Mouse (Mus musculus) intestine, embryonic 15.5 days (tissue): ENCODE data around the gene Klf3. TPM values are rescaled to one million over a fixed set of nuclear protein-coding genes. Genes with fewer than 3 reads are reported as not detected.

ENCODE experiments used
- ATAC-seq: fragments of 200-750 bp; cut with Nextera tagmentation; 2 replicates; pipeline ENCODE4 v1.8.0; 2017; ENCODE audit warnings: moderate TSS enrichment, moderate library complexity
- H3K27ac ChIP-seq: fragments of 300-500 bp; sonication (generic); 2 replicates; pipeline ENCODE4 v1.5.1; 2015; ENCODE audit warnings: mild to moderate bottlenecking, inconsistent platforms
- H3K27me3 ChIP-seq: fragments of 300-500 bp; sonication (generic); replicated peaks from 2 replicates; pipeline ENCODE4 v1.6.1; 2015; ENCODE audit warnings: inconsistent platforms
- H3K36me3 ChIP-seq: fragments of 300-500 bp; sonication (generic); 2 replicates; pipeline ENCODE4 v1.6.1; 2015; ENCODE audit warnings: inconsistent platforms
- H3K4me1 ChIP-seq: fragments of 300-500 bp; sonication (generic); replicated peaks from 2 replicates; pipeline ENCODE4 v1.6.1; 2015; ENCODE audit warnings: inconsistent platforms
- H3K4me2 ChIP-seq: fragments of 300-500 bp; sonication (generic); replicated peaks from 2 replicates; pipeline ENCODE4 v1.6.1; 2015; ENCODE audit warnings: mild to moderate bottlenecking, inconsistent platforms
- H3K4me3 ChIP-seq: fragments of 300-500 bp; sonication (generic); replicated peaks from 2 replicates; pipeline ENCODE4 v1.5.1; 2015; ENCODE audit warnings: inconsistent platforms
- H3K9ac ChIP-seq: fragments of 300-500 bp; sonication (generic); 2 replicates; pipeline ENCODE4 v1.6.1; 2015; ENCODE audit warnings: inconsistent platforms
- H3K9me3 ChIP-seq: fragments of 300-500 bp; sonication (generic); 2 replicates; pipeline ENCODE4 v1.6.1; 2016; ENCODE audit warnings: inconsistent platforms
- WGBS: fragments of 180-500 bp; shearing (Covaris S2); methylation state at CpG from one replicate; pipeline ENCODE4 v1.1.7; 2015; 5-methylcytosine and 5-hydroxymethylcytosine counted together
- polyA plus RNA-seq: library from polyadenylated mRNA; unstranded; fragments of >200 nt; fragmentation: Nextera tagmentation; extraction: Ambion mirVana; gene quantifications from 2 replicates; pipeline ENCODE4 v1.2.1, GENCODE M21; 2015

Klf3 gene
- polyA plus RNA-seq, 1 experiment from 2014 or later: 87.6 TPM

DNA sequence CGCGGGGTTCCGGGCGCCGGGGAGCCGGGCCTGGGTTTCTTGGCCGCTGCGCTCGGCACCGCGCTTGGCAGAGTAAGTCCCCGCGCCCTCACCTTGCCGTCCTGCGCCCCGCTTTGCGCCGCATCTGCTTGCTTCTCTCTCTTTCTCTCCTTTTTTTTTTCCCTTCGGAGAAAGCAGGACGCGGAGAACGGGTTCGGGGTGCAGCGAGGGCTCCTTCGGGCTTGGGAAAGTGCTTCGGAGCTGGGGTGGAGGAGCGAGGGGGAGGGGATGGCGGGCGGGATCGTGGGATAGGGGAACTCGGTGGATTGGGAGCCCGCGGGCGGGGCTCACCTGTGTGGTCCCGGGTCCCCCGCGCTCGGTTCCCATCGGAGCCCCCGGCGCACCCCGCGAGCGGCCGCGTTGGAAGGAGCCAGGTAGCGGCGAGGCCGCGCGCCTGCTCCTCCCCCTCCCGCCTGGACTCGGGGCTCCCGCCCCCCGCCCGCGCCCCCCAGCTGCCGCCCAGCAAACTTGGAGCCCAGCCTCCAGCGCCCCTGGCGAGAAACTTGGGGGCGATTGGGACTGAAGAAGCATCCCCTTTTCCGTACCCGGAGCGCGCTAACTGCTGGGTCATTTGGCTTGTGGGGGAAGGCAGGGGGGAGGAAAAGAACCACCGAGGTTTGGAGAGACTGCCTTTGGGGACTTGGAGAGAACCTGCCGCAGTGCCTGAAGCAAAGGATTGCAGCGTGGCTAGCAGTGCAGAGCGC is 703 bp downstream of the Klf3 start:
- peaks cover 15% of the 10 kb centered on the region for H3K4me1 ChIP-seq
- no peaks in the 10 kb centered on the region for H3K9me3 ChIP-seq
- peak overlapping the region; percentile 99 for H3K27ac ChIP-seq
- peak overlapping the region; percentile 97 for H3K9ac ChIP-seq
- no peaks in the 10 kb centered on the region for H3K36me3 ChIP-seq
- no peaks in the 10 kb centered on the region for H3K27me3 ChIP-seq
- H3K4me2 ChIP-seq: peak overlapping the region; percentile 87
- WGBS: under 1% methylated on average over 57 of the region's 69 CpGs
- H3K4me3 ChIP-seq: peak overlapping the region; percentile 84
- ATAC-seq: no peak

DNA sequence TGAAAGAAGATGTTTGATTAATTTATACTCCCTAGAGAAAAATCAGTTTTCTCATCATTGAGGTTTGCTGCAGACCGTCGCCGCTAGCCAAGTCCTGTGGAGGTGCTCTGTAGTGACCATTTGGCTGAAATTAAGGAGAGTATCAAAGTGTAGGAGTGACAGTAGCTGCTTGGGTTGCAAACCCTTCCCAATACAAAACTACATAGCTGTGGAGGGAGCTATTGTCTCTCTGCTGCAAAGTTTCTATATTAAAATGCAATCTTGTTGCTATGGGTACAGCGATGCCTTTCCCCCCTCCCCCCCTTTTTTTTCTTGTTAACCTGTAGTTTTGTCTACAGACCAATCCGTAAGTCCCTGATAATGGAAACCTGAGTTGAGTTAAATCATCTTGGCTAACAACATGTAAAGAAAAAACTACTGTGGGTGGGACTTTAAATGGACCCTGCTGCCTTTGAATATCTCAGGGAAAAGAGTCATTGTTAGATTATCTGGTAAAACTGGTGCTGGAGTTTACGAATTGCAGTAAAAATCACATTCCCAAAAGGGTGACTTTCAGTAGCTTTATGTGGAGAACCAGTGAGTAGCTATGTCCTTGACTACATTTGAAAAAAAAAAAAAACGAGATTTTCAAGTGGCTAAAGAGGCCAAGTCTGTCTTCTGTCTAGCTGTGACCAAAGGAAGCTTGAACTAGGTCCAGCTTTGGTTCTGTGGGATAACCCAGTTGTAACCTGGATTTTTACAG is 2.1 kb downstream of the Klf3 start:
- no peaks in the 10 kb centered on the region for H3K27me3 ChIP-seq
- peak overlapping the region; percentile 42 for H3K4me3 ChIP-seq
- H3K9me3 ChIP-seq: no peaks in the 10 kb centered on the region
- no peak for ATAC-seq
- peak overlapping the region; percentile 68 for H3K4me2 ChIP-seq
- peak overlapping the region; percentile 59 for H3K9ac ChIP-seq
- no peaks in the 10 kb centered on the region for H3K36me3 ChIP-seq
- 6% methylated on average over 7 of the region's 7 CpGs for WGBS
- peaks cover 30% of the 10 kb centered on the region for H3K4me1 ChIP-seq
- H3K27ac ChIP-seq: peak overlapping the region; percentile 91

DNA sequence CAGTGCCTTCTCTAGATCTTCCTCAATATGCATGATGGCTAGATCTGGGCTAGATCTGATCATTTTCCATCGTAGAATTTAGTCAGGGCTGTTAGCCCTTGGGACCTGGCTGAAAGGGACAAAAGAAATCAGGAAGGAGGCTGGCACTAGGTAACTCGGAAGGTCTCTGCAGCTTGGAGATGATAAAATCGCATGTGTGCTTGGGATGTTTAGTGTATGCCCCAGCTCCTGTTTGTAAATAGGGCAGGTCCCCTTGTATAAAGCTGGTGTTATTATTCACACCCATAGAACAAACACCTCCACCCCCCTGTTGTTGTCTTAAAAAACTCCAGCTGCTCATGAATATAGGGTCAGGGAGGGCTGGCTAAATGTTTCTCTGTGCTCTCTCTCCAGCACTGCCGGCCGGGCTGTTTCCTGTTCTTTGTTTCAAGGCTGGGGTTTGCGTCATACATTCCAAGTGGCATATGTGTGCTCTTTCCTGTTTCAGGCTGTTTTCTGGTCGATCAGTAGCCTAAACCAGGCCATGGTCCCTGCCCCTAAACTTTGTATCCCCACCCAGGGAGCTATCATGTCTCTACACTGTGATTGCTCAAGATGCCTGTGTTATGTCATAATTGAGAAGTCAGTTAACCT is 2.8 kb downstream of the Klf3 start:
- H3K9ac ChIP-seq: peak overlapping the region; percentile 59
- no peaks in the 10 kb centered on the region for H3K27me3 ChIP-seq
- no peaks in the 10 kb centered on the region for H3K9me3 ChIP-seq
- H3K4me2 ChIP-seq: peak overlapping the region; percentile 68
- H3K4me3 ChIP-seq: peak overlapping the region; percentile 42
- H3K36me3 ChIP-seq: no peaks in the 10 kb centered on the region
- peak overlapping the region; percentile 91 for H3K27ac ChIP-seq
- 1% methylated on average over 7 of the region's 7 CpGs for WGBS
- H3K4me1 ChIP-seq: peaks cover 36% of the 10 kb centered on the region
- ATAC-seq: peak; percentile 5; the same call in 1 of the 2 replicates

DNA sequence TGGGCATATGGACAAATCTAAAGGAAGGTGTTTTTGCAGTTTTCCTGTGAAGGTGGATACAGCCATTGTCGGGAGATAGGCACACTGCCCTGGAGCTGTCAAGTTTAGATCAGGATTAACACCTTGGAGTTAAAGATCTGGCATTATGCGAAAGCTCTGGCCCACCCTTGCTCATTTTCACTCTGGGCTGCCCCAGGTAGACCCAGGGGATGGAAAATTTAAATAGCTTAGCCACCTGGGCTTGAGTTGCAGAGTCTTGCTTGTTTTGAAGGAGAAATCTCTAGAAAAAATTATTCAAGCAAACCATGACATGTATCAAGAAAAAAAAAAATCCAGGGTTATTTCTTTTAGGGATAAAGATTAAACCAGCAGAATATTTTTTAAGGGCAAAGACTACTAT is 3.4 kb downstream of the Klf3 start:
- H3K4me1 ChIP-seq: peaks cover 43% of the 10 kb centered on the region
- no peaks in the 10 kb centered on the region for H3K27me3 ChIP-seq
- 18% methylated on average over 2 of the region's 2 CpGs for WGBS
- peak overlapping the region; percentile 68 for H3K4me2 ChIP-seq
- no peaks in the 10 kb centered on the region for H3K9me3 ChIP-seq
- H3K9ac ChIP-seq: 0 out of 2 replicates have a peak overlapping the region, but pooled peaks have one; percentile 13
- H3K27ac ChIP-seq: peak overlapping the region; percentile 91
- no peaks in the 10 kb centered on the region for H3K36me3 ChIP-seq
- peak overlapping the region; percentile 42; the same call in 1 of the 2 replicates for H3K4me3 ChIP-seq
- no peak for ATAC-seq

DNA sequence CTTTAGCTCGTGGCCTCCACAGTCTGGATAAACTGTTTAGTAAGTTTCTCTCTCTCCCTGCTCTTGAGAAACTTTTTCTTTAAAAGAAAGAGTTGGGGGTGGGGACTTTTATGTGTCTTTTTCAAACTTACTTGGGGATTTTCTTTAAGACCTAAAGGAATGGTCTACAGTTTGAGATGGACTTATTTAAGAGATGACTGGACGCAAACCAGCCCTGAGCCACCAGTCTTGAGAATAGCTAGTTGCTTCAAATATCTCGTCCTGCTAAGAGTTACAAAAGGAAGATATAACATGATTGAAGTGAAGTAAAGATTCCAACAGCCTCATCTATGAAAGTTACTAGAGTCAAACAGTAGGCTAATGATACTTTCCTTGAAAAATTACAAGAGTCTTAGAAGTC is 4.0 kb downstream of the Klf3 start:
- H3K9me3 ChIP-seq: no peaks in the 10 kb centered on the region
- no peaks in the 10 kb centered on the region for H3K27me3 ChIP-seq
- WGBS: 36% methylated on average over 3 of the region's 3 CpGs
- H3K36me3 ChIP-seq: no peaks in the 10 kb centered on the region
- no peak overlapping the region for H3K27ac ChIP-seq
- peaks cover 48% of the 10 kb centered on the region for H3K4me1 ChIP-seq
- no peak for ATAC-seq
- no peak overlapping the region for H3K9ac ChIP-seq
- H3K4me3 ChIP-seq: no peak overlapping the region
- peak overlapping the region; percentile 68; the same call in 1 of the 2 replicates for H3K4me2 ChIP-seq

DNA sequence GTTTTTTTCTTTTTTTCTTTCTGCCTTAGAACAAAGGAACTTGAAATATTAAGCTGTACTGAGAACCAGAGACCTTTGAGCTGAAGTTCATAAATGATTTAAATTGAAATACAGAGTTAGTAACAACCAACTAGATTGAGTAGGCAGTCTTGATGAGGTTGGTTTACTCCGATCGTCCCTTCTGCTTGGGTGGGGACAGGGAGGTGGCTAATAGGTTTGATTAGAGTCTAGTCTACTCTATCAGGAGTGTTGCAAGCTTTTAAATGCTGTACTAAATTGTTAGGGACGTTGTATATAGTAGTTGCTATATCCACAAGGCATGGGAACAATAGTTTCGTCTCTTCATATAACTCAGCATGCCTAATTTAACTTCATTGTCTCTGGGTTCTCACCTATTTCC is 4.4 kb downstream of the Klf3 start:
- Histone ChIP-seq H3K4me3 (peak overlapping the region; percentile 16), H3K4me1 (peaks cover 53% of the 10 kb centered on the region), H3K9me3 (no peaks in the 10 kb centered on the region), H3K4me2 (peak overlapping the region; percentile 68), H3K9ac (no peak overlapping the region; the same call in 1 of the 2 replicates), H3K36me3 (no peaks in the 10 kb centered on the region), H3K27ac (peak overlapping the region; percentile 75), H3K27me3 (no peaks in the 10 kb centered on the region)
- 34% methylated on average over 4 of the region's 4 CpGs for WGBS
- no peak for ATAC-seq

DNA sequence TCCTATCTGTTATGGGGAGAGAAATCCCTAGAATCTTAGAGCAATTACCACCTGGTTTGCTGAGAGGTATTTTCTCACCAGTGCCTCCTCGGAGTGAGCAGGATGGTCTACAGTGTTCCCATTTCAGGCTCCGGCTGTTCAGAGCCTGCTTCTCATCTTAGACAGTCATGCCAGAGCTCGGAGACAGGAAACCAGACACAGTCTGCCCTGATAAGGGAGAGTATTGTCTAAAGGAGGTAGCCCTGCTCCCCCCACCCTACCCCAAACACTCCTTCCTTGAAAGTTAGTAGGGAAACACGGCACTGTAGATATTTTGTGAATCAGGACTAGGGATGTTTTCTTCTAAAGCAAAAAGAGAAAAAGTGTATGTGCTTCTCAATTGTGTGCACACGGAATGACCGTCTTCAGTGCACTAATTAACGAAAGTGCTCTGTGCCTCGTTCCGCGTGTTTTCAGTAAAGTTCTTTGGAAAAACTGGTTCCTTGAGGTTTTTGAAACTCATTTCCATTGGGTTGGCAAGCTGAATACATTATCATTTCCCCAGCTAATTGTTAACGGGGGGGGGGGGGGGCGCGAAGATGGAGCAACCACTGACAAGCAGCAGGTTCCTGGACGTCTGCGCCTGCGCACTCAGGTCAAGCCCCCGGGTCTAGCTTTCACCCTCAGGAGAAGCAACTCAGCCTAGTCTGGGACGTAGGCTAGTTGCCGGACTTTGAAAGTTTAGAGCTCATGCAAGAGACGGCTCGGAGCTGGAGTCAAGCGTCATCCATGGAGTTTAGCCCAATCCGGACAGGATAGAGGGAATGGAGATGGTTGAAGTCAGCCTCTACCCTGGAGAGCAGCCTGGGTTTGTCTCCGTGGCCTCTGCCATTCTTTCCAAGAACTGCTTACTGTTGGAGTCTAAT is 5.2 kb downstream of the Klf3 start:
- Histone ChIP-seq H3K9ac (no peak overlapping the region; the same call in none of the 2 replicates), H3K27ac (peak overlapping the region; percentile 75), H3K4me1 (peaks cover 58% of the 10 kb centered on the region), H3K4me2 (peak overlapping the region; percentile 68), H3K9me3 (no peaks in the 10 kb centered on the region), H3K36me3 (no peaks in the 10 kb centered on the region), H3K27me3 (no peaks in the 10 kb centered on the region), H3K4me3 (peak overlapping the region; percentile 16)
- WGBS: 45% methylated on average over 24 of the region's 24 CpGs
- no peak for ATAC-seq

DNA sequence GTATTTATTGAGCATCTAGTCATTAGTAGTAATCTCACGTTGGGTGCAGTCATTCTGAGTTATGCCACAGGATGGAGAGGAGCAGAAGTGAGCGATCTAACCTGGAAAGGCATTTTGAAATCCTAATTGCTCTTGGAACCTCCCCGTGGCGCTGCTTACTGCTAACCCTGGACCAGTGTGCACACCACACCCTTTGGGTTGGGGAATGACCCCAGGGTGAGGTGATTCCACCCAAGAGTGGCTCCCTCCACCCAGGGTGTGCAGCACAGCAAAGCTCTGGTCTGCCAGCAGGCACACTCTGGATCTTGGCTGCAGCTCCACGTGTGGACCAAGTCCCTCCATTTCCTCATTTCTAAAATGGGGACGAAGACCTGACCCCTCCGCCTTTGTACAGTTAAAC is 6.1 kb downstream of the Klf3 start:
- Histone ChIP-seq H3K27ac (peak overlapping the region; percentile 75; the same call in 1 of the 2 replicates), H3K9ac (no peak overlapping the region), H3K27me3 (no peaks in the 10 kb centered on the region), H3K36me3 (no peaks in the 10 kb centered on the region), H3K4me2 (peak overlapping the region; percentile 68; the same call in 1 of the 2 replicates), H3K4me1 (peaks cover 67% of the 10 kb centered on the region), H3K9me3 (no peaks in the 10 kb centered on the region), H3K4me3 (no peak overlapping the region)
- 67% methylated on average over 7 of the region's 7 CpGs for WGBS
- ATAC-seq: no peak

DNA sequence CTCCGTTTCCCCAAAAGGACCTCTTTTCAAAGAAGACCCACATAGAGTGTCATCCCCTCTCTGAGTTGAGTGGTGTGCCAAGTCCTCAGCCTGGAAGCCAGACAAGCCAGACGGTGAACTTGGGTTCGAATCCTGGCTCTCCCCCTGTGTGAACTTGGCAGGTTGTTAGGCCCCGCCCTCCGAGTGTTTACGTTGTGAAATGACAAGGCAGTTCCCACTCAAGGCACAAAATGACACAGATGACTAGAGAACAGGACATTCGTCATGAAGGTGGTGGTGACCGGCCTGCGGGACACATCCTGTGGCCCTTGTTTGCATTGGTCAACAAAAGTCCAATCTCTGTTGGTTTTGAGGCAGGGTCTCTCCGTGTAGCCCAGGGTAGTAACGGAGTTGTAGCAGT is 6.7 kb downstream of the Klf3 start:
- Histone ChIP-seq H3K4me3 (no peak overlapping the region), H3K27ac (peak overlapping the region; percentile 89), H3K9me3 (no peaks in the 10 kb centered on the region), H3K36me3 (no peaks in the 10 kb centered on the region), H3K4me1 (peaks cover 70% of the 10 kb centered on the region), H3K9ac (no peak overlapping the region), H3K27me3 (no peaks in the 10 kb centered on the region), H3K4me2 (peak overlapping the region; percentile 56)
- WGBS: 73% methylated on average over 11 of the region's 11 CpGs
- ATAC-seq: no peak

DNA sequence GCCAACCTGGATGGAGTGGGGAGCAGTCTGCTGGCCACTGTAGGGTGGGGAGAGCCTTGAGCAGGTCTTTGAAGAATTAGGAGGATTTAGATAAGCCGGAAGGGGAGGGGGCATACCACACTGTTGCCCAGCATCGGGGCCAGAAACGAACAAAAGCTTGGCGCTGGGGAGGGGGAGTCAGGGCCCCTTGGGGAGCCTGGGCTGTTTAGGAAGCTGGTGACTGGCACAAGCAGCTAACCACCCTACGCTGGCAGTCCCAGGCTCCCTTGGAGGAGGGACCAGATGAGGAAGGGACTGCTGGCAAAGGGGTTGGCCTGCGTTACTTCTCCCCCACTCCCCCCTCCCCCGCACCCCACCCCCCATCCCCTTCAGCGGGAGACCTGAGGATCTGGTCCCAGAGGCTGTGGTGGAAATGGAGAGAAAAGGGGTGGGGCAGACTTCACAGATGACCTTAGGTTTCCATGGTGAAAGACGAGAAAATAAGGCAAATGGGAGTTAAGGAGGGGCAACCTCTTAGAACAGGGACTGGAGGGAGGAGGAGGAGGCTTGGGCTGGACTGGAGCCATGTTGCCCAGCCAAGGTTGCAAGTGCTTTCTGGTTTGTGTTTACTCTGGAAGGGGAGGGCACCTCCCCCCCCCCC is 7.8 kb downstream of the Klf3 start:
- Histone ChIP-seq H3K9ac (peak overlapping the region; percentile 24), H3K27me3 (no peaks in the 10 kb centered on the region), H3K4me2 (peak overlapping the region; percentile 56), H3K9me3 (no peaks in the 10 kb centered on the region), H3K36me3 (no peaks in the 10 kb centered on the region), H3K4me1 (peaks cover 81% of the 10 kb centered on the region), H3K4me3 (0 out of 2 replicates have a peak overlapping the region, but pooled peaks have one; percentile 13), H3K27ac (peak overlapping the region; percentile 89)
- WGBS: 8% methylated on average over 9 of the region's 9 CpGs
- ATAC-seq: peak; percentile 54

DNA sequence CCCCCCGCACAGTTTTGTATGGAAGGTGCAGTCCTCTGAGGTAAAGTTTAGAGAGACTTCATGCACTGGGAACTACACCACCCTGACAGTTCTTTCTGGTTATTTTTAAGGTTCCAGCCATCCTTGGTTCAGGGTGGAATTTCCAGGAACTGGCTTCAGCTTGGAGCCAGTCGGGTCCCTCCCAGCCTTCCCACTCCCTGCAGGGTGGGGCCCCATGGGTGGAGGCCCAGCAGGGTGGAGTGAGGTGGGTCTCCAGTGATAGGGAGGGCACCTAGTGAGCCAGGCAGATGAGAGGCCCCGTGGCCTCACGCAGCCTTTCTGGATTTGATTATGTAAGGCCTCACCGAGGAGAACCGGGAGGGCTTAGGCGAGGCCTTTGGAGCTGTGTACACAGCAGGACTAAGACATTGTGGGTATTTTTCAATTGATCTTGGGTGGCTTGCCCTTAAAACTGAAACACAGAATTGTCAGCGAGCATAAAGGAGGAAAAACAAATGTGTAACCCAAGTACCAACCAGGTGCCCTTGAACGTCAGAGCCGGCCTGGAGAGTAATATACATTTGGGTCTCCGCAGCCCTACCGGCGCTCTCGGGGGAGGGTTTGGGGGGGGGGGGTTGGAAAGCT is 8.4 kb downstream of the Klf3 start:
- H3K4me3 ChIP-seq: 0 out of 2 replicates have a peak overlapping the region, but pooled peaks have one; percentile 13
- no peaks in the 10 kb centered on the region for H3K36me3 ChIP-seq
- WGBS: 5% methylated on average over 14 of the region's 14 CpGs
- H3K27me3 ChIP-seq: no peaks in the 10 kb centered on the region
- H3K9me3 ChIP-seq: no peaks in the 10 kb centered on the region
- peak overlapping the region; percentile 24 for H3K9ac ChIP-seq
- peak overlapping the region; percentile 89 for H3K27ac ChIP-seq
- peak; percentile 92 for ATAC-seq
- peak overlapping the region; percentile 56 for H3K4me2 ChIP-seq
- peaks cover 84% of the 10 kb centered on the region for H3K4me1 ChIP-seq
